Mouse (Mus musculus) retina, adult 2 months (tissue): ENCODE results near the gene Pdzd3.

ENCODE experiments used
- DNase-seq: peaks from one replicate; pipeline ENCODE4 v3.0.0-alpha.2; 2012; ENCODE audit warnings: low read depth, low spot score

Pdzd3 gene

GRCm38 (mm10) chr9:44250445-44250844 is 826 bp downstream of the Pdzd3 start:
- no peak for DNase-seq

GRCm38 (mm10) chr9:44249181-44250146 is 1.8 kb downstream of the Pdzd3 start:
- no peak for DNase-seq

GRCm38 (mm10) chr9:44247907-44248306 is 3.4 kb downstream of the Pdzd3 start:
- no peak for DNase-seq

GRCm38 (mm10) chr9:44243621-44244020 is 7.7 kb downstream of the Pdzd3 start:
- no peak for DNase-seq

GRCm38 (mm10) chr9:44241418-44241817 is 9.9 kb downstream of the Pdzd3 start:
- no peak for DNase-seq

- DNase-seq, result no peak
Observed at GRCm38 (mm10) chr9:44240911-44241310, 10.4 kb downstream of the Pdzd3 start.

- no peak for DNase-seq
Observed at GRCm38 (mm10) chr9:44240399-44240798, 10.9 kb downstream of the Pdzd3 start, which contains the start of gene Ccdc153. TSS of gene Ccdc153 (plus strand) at chr9:44240676.

GRCm38 (mm10) chr9:44239447-44239846 is 11.8 kb downstream of the Pdzd3 start:
- no peak for DNase-seq

GRCm38 (mm10) chr9:44238501-44239190 is 12.6 kb downstream of the Pdzd3 start:
- no peak for DNase-seq

GRCm38 (mm10) chr9:44237128-44237527 is 14.1 kb downstream of the Pdzd3 start:
- no peak for DNase-seq

GRCm38 (mm10) chr9:44236601-44237000 is 14.7 kb downstream of the Pdzd3 start:
- no peak for DNase-seq

GRCm38 (mm10) chr9:44234479-44235427 is 16.5 kb downstream of the Pdzd3 start:
- no peak for DNase-seq

GRCm38 (mm10) chr9:44233802-44234478 is 17.3 kb downstream of the Pdzd3 start, which contains the start of gene Cbl:
TSS of gene Cbl (minus strand) at chr9:44234049.
- peak; percentile 94 for DNase-seq

- no peak for DNase-seq
Observed at GRCm38 (mm10) chr9:44233021-44233801, 18.1 kb downstream of the Pdzd3 start.

GRCm38 (mm10) chr9:44231609-44232008 is 19.7 kb downstream of the Pdzd3 start:
- no peak for DNase-seq

- DNase-seq, result no peak
Observed at GRCm38 (mm10) chr9:44225993-44226392, 25.3 kb downstream of the Pdzd3 start.

- DNase-seq, result no peak
Observed at GRCm38 (mm10) chr9:44213538-44213937, 37.7 kb downstream of the Pdzd3 start.

GRCm38 (mm10) chr9:44212406-44212805 is 38.9 kb downstream of the Pdzd3 start:
- DNase-seq, result no peak

- no peak for DNase-seq
Observed at GRCm38 (mm10) chr9:44209416-44209815, 41.9 kb downstream of the Pdzd3 start.

GRCm38 (mm10) chr9:44207840-44208239 is 43.4 kb downstream of the Pdzd3 start:
- no peak for DNase-seq
